Mouse (Mus musculus) olfactory bulb, adult 2 months (tissue): ENCODE data around the gene Cpsf4. TPM values are rescaled to one million over a fixed set of nuclear protein-coding genes. Genes with fewer than 3 reads are reported as not detected.
A peak's percentile ranks its signal among the peaks of the same experiment; 100 is the strongest.

Experiments used
- H3K27ac ChIP-seq: fragments of 200-500 bp; 2 replicates; pipeline ENCODE4 v1.5.1; 2012; ENCODE audit warnings: low read depth, low read length; ENCODE audit not compliant: insufficient read depth
- H3K4me1 ChIP-seq: fragments of 200-500 bp; 2 replicates; pipeline ENCODE4 v1.6.1; 2012; ENCODE audit warnings: low read length; ENCODE audit not compliant: control insufficient read depth, insufficient read depth
- H3K4me3 ChIP-seq: fragments of 200-500 bp; 2 replicates; pipeline ENCODE4 v1.5.1; 2012; ENCODE audit warnings: mild to moderate bottlenecking, low read depth, low read length, moderate library complexity; ENCODE audit not compliant: insufficient read depth
- CTCF ChIP-seq: fragments of 200-500 bp; IDR thresholded peaks from 2 replicates; pipeline ENCODE4 v1.5.1; 2012; ENCODE audit warnings: low read depth, mild to moderate bottlenecking, low read length, moderate library complexity; ENCODE audit not compliant: insufficient read depth
- POLR2A ChIP-seq: fragments of 200-500 bp; IDR thresholded peaks from 2 replicates; pipeline ENCODE4 v1.6.1; 2012; ENCODE audit warnings: mild to moderate bottlenecking, low read depth, low read length, moderate library complexity; ENCODE audit not compliant: insufficient read depth
- WGBS: fragments of 180-500 bp; shearing (Covaris S2); methylation state at CpG from one replicate; pipeline ENCODE4 v1.1.7; 2018; 5-methylcytosine and 5-hydroxymethylcytosine counted together
- polyA plus RNA-seq: library from polyadenylated mRNA; stranded (reverse); fragments of >200 nt; gene quantifications from 2 replicates; pipeline ENCODE4 v1.2.4, GENCODE M21; 2012; ENCODE audit warnings: low replicate concordance; ENCODE audit not compliant: missing spikeins, insufficient read depth, insufficient read length

Gene Cpsf4
- polyA plus RNA-seq, 1 experiment: not detected

GRCm38 (mm10) chr5:145230641-145231040 is 63.6 kb downstream of the Cpsf4 start:
- no peak overlapping the region for H3K4me3 ChIP-seq
- 74% methylated on average over 4 of the region's 4 CpGs for WGBS
- TF ChIP-seq CTCF (no peak), POLR2A (no peak)
- no peak overlapping the region for H3K27ac ChIP-seq
- H3K4me1 ChIP-seq: peaks cover 6% of the 10 kb centered on the region; the same call in 1 of the 2 replicates

GRCm38 (mm10) chr5:145231367-145231871 is 64.4 kb downstream of the Cpsf4 start, which contains the start of gene Zfp655:
Gene Zfp655 (plus strand): TSS chr5:145231715.
- Histone ChIP-seq H3K4me3 (peak within 1 kb of the TSS; percentile 64), H3K4me1 (peaks cover 6% of the 10 kb centered on the region; the same call in 1 of the 2 replicates), H3K27ac (peak within 1 kb of the TSS; percentile 85)
- TF ChIP-seq POLR2A (peak; percentile 86), CTCF (no peak)
- WGBS: under 1% methylated on average over 42 of the region's 42 CpGs

Other genes starting within 250 kb of the Cpsf4 start
- not detected in 2 replicates for gene Smurf1, start 201.4 kb upstream of the Cpsf4 start, polyA plus RNA-seq
- not detected in 2 replicates for gene Gm4871, start 134.5 kb upstream of the Cpsf4 start, polyA plus RNA-seq
- gene 1700018F24Rik, start 124.2 kb upstream of the Cpsf4 start, polyA plus RNA-seq: not detected in 2 replicates
- not detected in 2 replicates for gene Arpc1a, start 83.4 kb upstream of the Cpsf4 start, polyA plus RNA-seq
- gene Kpna7, start 83.2 kb upstream of the Cpsf4 start, polyA plus RNA-seq: not detected in 2 replicates
- gene Arpc1b, start 53.0 kb upstream of the Cpsf4 start, polyA plus RNA-seq: not detected in 2 replicates
- not detected in 2 replicates for gene Pdap1, start 27.0 kb upstream of the Cpsf4 start, polyA plus RNA-seq
- not detected in 2 replicates for gene Bud31, start 26.9 kb upstream of the Cpsf4 start, polyA plus RNA-seq
- gene Ptcd1, start 105 bp upstream of the Cpsf4 start, polyA plus RNA-seq: not detected in 2 replicates
- not detected in 2 replicates for gene Atp5j2, start 24.8 kb downstream of the Cpsf4 start, polyA plus RNA-seq
- gene Zkscan14, start 34.7 kb downstream of the Cpsf4 start, polyA plus RNA-seq: not detected in 2 replicates
- gene Zkscan5, start 37.3 kb downstream of the Cpsf4 start, polyA plus RNA-seq: not detected in 2 replicates
- not detected in 2 replicates for gene Zfp655, start 64.5 kb downstream of the Cpsf4 start, polyA plus RNA-seq
- gene Zscan25, start 113.3 kb downstream of the Cpsf4 start, polyA plus RNA-seq: not detected in 2 replicates
- gene Cyp3a57, start 178.1 kb downstream of the Cpsf4 start, polyA plus RNA-seq: not detected in 2 replicates